Mouse (Mus musculus) kidney, adult 2 months (tissue): ENCODE data around the gene Timm8a2. TPM values are rescaled to one million over a fixed set of nuclear protein-coding genes. Genes with fewer than 3 reads are reported as not detected.
A peak's percentile ranks its signal among the peaks of the same experiment; 100 is the strongest.

Experiments
- DNase-seq: peaks from one replicate; pipeline ENCODE4 v3.0.0; 2021
- H3K27ac ChIP-seq: fragments of 200-500 bp; 2 replicates; pipeline ENCODE4 v1.5.1; 2012; ENCODE audit warnings: low read depth, low read length, control low read depth, inconsistent platforms; ENCODE audit not compliant: insufficient read depth
- H3K27me3 ChIP-seq: fragments of 200-500 bp; replicated peaks from 2 replicates; pipeline ENCODE4 v1.6.1; 2012; ENCODE audit warnings: mild to moderate bottlenecking, moderate library complexity, low read length, inconsistent platforms; ENCODE audit not compliant: control insufficient read depth, insufficient read depth
- H3K36me3 ChIP-seq: fragments of 200-500 bp; 2 replicates; pipeline ENCODE4 v1.6.1; 2012; ENCODE audit warnings: mild to moderate bottlenecking, moderate library complexity, low read length, inconsistent platforms; ENCODE audit not compliant: control insufficient read depth, insufficient read depth
- H3K4me1 ChIP-seq: fragments of 200-500 bp; 2 replicates; pipeline ENCODE4 v1.6.1; 2011; ENCODE audit warnings: low read length; ENCODE audit not compliant: control insufficient read depth, insufficient read depth
- H3K4me3 ChIP-seq: fragments of 200-500 bp; 2 replicates; pipeline ENCODE4 v1.5.1; 2011; ENCODE audit warnings: mild to moderate bottlenecking, low read depth, low read length, control low read depth; ENCODE audit not compliant: insufficient read depth
- CTCF ChIP-seq: fragments of 200-500 bp; conservative IDR thresholded peaks from 2 replicates; pipeline ENCODE4 v1.5.1; 2011; ENCODE audit warnings: low read depth, mild to moderate bottlenecking, control low read depth, low read length, moderate library complexity, mixed read lengths; ENCODE audit not compliant: insufficient read depth, insufficient read length
- POLR2A ChIP-seq: fragments of 200-500 bp; IDR thresholded peaks from one replicate; pipeline ENCODE4 v1.6.1; 2011; ENCODE audit warnings: low read depth, low read length, control low read depth
- WGBS: fragments of 180-500 bp; shearing (Covaris S2); methylation state at CpG from one replicate; pipeline ENCODE4 v1.1.7; 2018; 5-methylcytosine and 5-hydroxymethylcytosine counted together
- polyA plus RNA-seq: library from polyadenylated mRNA; depleted of rRNA; stranded (reverse); fragments of >200 nt; gene quantifications from 2 replicates; pipeline ENCODE4 v1.2.3, GENCODE M21; 2012

Timm8a2 gene
- polyA plus RNA-seq, 1 experiment = not detected

DNA sequence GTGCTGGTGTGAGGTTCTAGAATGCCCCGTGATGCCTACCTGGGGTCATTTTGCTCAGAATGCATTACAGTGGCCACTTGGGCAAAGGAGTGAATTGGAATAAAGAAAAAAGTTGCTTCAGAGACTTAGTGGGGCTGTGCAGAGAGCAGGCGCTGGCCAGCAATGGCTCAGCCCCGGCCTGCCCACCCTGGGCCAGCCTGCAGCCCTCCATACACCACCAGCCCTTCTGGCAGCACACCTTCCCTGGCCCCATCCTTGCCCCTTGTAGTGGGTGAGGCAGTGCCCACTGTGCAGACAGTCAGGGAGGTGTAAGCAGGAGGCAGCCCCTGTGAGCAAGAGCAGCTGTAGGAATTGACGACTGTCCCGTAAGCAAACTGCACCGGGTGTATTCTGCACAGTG, 13.9 kb upstream of the Timm8a2 start:
- no peaks in the 10 kb centered on the region; the same call in 1 of the 2 replicates for H3K36me3 ChIP-seq
- H3K27me3 ChIP-seq = no peaks in the 10 kb centered on the region
- no peak overlapping the region for H3K4me3 ChIP-seq
- no peak overlapping the region for H3K27ac ChIP-seq
- no peak for DNase-seq
- 90% methylated on average over 6 of the region's 6 CpGs for WGBS
- H3K4me1 ChIP-seq = no peaks in the 10 kb centered on the region
- no peak for TF ChIP-seq POLR2A
- TF ChIP-seq CTCF = no peak

DNA sequence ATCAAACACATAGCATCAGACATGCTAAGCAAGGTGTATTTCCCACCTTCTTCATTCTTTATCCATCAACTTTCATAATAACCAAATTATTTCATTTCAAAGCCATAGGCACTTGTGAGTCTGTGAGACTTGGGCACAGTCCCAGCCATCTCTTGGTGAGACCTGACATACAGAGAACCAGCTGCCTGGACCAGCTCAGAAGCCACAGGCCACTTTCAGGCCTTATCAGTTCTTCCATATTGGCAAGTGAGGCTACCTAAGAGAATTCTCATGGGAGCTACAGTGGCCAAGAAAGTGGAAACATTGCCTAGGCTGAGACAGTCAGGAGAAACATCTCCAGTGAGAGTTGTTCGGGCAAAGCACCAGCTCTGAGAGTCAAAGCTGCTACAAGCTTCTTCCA, 11.4 kb upstream of the Timm8a2 start:
- no peaks in the 10 kb centered on the region; the same call in 1 of the 2 replicates for H3K36me3 ChIP-seq
- TF ChIP-seq POLR2A (no peak), CTCF (no peak)
- DNase-seq = no peak
- WGBS = 74% methylated on average over 1 of the region's 1 CpGs
- no peaks in the 10 kb centered on the region for H3K4me1 ChIP-seq
- H3K27me3 ChIP-seq = no peaks in the 10 kb centered on the region
- no peak overlapping the region for H3K4me3 ChIP-seq
- no peak overlapping the region for H3K27ac ChIP-seq

DNA sequence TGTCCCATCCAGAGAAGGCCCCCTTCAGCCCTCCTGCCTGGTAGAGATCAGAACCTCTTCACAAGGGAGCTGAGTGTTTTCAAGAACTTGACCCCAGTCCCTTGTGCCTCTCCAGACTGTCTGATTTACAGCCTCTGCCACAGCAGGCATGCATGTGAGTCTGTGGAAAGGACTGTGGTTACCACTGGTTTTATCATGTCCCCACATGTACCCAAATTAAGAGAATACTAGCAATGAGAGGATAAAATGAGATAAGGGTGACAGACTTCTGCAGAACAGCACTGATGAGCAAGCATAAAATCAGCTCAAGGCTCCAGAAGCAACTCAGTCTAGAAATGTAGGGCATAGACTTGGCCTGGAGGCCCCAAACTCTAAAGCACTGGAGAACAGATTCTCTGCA, 10.5 kb upstream of the Timm8a2 start:
- Histone ChIP-seq H3K27ac (no peak overlapping the region), H3K36me3 (no peaks in the 10 kb centered on the region; the same call in 1 of the 2 replicates), H3K4me3 (no peak overlapping the region), H3K27me3 (no peaks in the 10 kb centered on the region), H3K4me1 (no peaks in the 10 kb centered on the region)
- DNase-seq = no peak
- TF ChIP-seq CTCF = no peak

DNA sequence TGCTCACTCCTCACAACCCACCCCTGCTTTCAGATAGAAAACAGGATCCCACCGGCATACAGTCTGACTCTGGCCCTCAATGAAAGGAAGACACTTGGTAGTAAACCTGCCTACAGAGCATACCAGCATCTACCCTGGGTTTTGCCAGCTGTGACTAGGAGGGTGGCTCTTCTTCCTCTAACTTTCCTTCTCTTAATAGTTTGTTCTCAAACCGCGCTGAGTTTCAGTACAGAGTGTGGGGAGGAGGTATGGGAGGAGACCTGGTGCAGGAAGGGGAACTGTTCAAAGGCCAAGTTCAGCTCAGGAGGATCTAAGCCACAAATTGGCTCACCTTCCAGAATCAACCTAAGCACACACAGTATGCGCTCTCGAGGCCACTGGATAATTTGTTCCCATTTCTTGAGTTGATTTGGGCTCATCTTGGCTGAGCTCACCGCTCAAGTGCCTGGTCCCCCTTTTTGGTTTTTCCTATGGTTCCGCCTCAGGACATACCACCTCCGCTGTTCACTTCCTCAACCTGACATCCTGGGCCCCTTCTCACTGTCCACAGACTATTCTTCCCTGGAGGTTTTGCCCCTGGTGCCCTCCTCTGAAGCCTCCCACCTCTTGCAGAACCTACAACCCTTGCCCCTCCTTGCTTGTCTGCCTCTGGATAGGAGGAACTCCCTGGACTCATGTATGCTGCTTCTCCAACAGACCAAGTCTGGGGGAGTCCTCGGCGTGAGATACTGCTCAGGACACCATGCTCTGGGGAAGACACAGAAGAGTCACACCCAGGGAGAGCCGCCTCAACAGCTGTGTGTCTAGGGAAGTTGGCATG, 5.3 kb upstream of the Timm8a2 start:
- Histone ChIP-seq H3K4me3 (no peak overlapping the region), H3K27ac (no peak overlapping the region), H3K36me3 (no peaks in the 10 kb centered on the region), H3K27me3 (no peaks in the 10 kb centered on the region), H3K4me1 (peaks cover 9% of the 10 kb centered on the region; the same call in 1 of the 2 replicates)
- WGBS = 73% methylated on average over 11 of the region's 11 CpGs
- no peak for TF ChIP-seq CTCF
- no peak for TF ChIP-seq POLR2A
- peak; percentile 57 for DNase-seq

DNA sequence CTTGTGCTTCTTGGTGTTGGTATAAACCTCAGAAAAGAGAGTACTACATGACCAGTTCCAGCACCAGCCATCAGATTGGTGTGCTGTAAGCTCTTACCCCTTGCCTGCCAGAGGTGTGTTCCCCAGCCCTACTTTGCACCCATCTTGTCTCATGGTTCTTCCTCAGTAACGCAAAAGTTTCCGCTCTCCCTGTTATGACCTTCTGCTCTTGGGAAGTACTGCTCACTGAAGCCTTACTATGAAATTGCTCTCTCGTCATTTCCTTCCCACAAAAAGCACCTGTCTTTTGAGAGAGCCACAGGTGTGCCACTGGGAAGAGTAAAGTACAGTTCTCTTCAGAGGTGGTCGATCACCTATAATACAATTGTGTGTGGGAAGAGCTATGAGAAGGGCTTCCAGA, 4.6 kb upstream of the Timm8a2 start:
- TF ChIP-seq POLR2A = no peak
- TF ChIP-seq CTCF = no peak
- Histone ChIP-seq H3K36me3 (no peaks in the 10 kb centered on the region), H3K27ac (no peak overlapping the region), H3K27me3 (no peaks in the 10 kb centered on the region), H3K4me1 (peaks cover 9% of the 10 kb centered on the region; the same call in 1 of the 2 replicates), H3K4me3 (no peak overlapping the region)
- 66% methylated on average over 4 of the region's 4 CpGs for WGBS
- peak; percentile 9 for DNase-seq

DNA sequence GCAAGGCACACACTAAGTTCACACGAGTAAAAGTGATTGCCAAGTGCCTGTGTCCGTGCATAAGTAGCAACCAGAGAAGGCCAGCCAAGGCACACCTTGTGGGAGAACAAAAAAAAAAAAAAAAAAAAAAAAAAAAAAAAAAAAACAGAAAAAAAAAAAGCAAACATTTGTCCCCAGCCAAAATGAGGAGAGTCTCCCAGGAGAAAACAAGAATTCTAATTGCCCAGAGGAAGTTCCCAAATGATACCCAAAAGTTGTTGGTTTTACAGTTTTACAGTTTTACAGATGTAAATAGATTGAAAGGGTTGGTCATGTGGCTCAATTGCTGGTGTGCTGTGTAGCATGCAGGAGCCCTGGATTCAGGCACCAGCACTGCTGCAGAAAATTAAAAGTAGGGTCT, 2.4 kb upstream of the Timm8a2 start:
- Histone ChIP-seq H3K36me3 (no peaks in the 10 kb centered on the region), H3K4me1 (peaks cover 9% of the 10 kb centered on the region; the same call in 1 of the 2 replicates), H3K4me3 (no peak overlapping the region), H3K27me3 (no peaks in the 10 kb centered on the region), H3K27ac (no peak overlapping the region)
- no peak for DNase-seq
- 62% methylated on average over 2 of the region's 2 CpGs for WGBS
- TF ChIP-seq CTCF (no peak), POLR2A (no peak)

DNA sequence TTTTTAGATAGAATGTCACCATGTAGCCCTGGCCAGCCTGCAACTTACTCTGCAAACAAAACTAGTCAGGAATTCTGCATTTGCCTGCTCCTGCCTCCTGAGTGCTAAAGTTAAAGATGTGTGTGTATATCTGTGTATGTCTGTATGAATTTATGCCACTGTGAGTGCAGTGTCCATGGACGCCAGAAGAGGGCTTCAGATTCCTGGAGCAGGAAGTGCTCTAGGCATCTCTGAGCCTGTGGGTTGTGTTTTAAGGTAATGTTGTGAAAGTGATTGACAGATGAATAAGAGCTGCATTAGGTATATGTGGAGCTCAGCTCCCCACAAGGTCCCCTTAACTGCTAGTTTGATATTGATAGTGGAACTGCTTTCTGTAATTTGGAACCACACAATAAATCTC, 707 bp downstream of the Timm8a2 start:
- H3K4me1 ChIP-seq = peaks cover 5% of the 10 kb centered on the region; the same call in 1 of the 2 replicates
- H3K27ac ChIP-seq = no peak overlapping the region
- no peak overlapping the region for H3K4me3 ChIP-seq
- no peaks in the 10 kb centered on the region for H3K27me3 ChIP-seq
- TF ChIP-seq POLR2A = no peak
- TF ChIP-seq CTCF = no peak
- 98% methylated on average over 1 of the region's 1 CpGs for WGBS
- DNase-seq = no peak
- H3K36me3 ChIP-seq = no peaks in the 10 kb centered on the region
